Mouse (Mus musculus): ENCODE measurements at regions not wholly inside any gene's neighbourhood (a gene's known extent, or its start where the extent isn't known, plus 50 kb on each side); places are given as distances from the start of the nearest gene placed in this dataset.
A peak's percentile ranks its signal among the peaks of the same experiment; 100 is the strongest.

GRCm38 (mm10) chr8:8285876-8286275 lies 375.2 kb downstream of the Efnb2 start:
- no peak for DNase-seq (ENCODE audit: low read depth, low spot score)

GRCm38 (mm10) chr8:8274987-8275386 lies 386.1 kb downstream of the Efnb2 start:
- DNase-seq (ENCODE audit: low read depth, low spot score) = no peak

GRCm38 (mm10) chr8:8274211-8274641 lies 386.8 kb downstream of the Efnb2 start:
- peak; percentile 39 for DNase-seq (ENCODE audit: low read depth, low spot score)

GRCm38 (mm10) chr8:8258855-8259254 lies 402.2 kb downstream of the Efnb2 start:
- no peak for DNase-seq (ENCODE audit: low read depth, low spot score)

- DNase-seq (ENCODE audit: low read depth, low spot score) = no peak
These were observed 402.8 kb downstream of the Efnb2 start for GRCm38 (mm10) chr8:8258231-8258638.

GRCm38 (mm10) chr8:8256327-8256726 lies 404.7 kb downstream of the Efnb2 start:
- DNase-seq (ENCODE audit: low read depth, low spot score) = no peak

GRCm38 (mm10) chr8:8254446-8254845 lies 406.6 kb downstream of the Efnb2 start:
- DNase-seq (ENCODE audit: low read depth, low spot score) = no peak

GRCm38 (mm10) chr8:8244599-8244998 lies 416.4 kb downstream of the Efnb2 start:
- DNase-seq (ENCODE audit: low read depth, low spot score) = no peak

- DNase-seq (ENCODE audit: low read depth, low spot score) = no peak
These were observed 419.1 kb downstream of the Efnb2 start for GRCm38 (mm10) chr8:8241755-8242501.

- no peak for DNase-seq (ENCODE audit: low read depth, low spot score)
These were observed 419.9 kb downstream of the Efnb2 start for GRCm38 (mm10) chr8:8241051-8241688.

- DNase-seq (ENCODE audit: low read depth, low spot score) = no peak
These were observed 421.6 kb downstream of the Efnb2 start for GRCm38 (mm10) chr8:8239489-8239888.

- no peak for DNase-seq (ENCODE audit: low read depth, low spot score)
These were observed 423.0 kb downstream of the Efnb2 start for GRCm38 (mm10) chr8:8238051-8238450.

- peak; percentile 88 for DNase-seq (ENCODE audit: low read depth, low spot score)
These were observed 427.4 kb downstream of the Efnb2 start for GRCm38 (mm10) chr8:8233616-8234015.

GRCm38 (mm10) chr8:8233156-8233555 lies 427.9 kb downstream of the Efnb2 start:
- peak; percentile 42 for DNase-seq (ENCODE audit: low read depth, low spot score)

GRCm38 (mm10) chr8:8231996-8232632 lies 428.9 kb downstream of the Efnb2 start:
- no peak for DNase-seq (ENCODE audit: low read depth, low spot score)

GRCm38 (mm10) chr8:8231308-8231985 lies 429.6 kb downstream of the Efnb2 start:
- DNase-seq (ENCODE audit: low read depth, low spot score) = no peak

GRCm38 (mm10) chr8:8225994-8226393 lies 435.0 kb downstream of the Efnb2 start:
- no peak for DNase-seq (ENCODE audit: low read depth, low spot score)

- DNase-seq (ENCODE audit: low read depth, low spot score) = no peak
These were observed 435.7 kb downstream of the Efnb2 start for GRCm38 (mm10) chr8:8225175-8225830.

- DNase-seq (ENCODE audit: low read depth, low spot score) = no peak
These were observed 440.5 kb downstream of the Efnb2 start for GRCm38 (mm10) chr8:8220395-8221031.

- DNase-seq (ENCODE audit: low read depth, low spot score) = no peak
These were observed 441.2 kb downstream of the Efnb2 start for GRCm38 (mm10) chr8:8219701-8220394.
